Mouse (Mus musculus): ENCODE results near the gene Afdn. TPM values are rescaled to one million over a fixed set of nuclear protein-coding genes. Genes with fewer than 3 reads are reported as not detected.
"Not testable (repeated sequence)": the region's sequence is repeated elsewhere in the genome, so short reads cannot be mapped to it uniquely, and the experiment has no call there.

Gene Afdn
- polyA plus RNA-seq, 1 experiment from 2014 or later, result 82.9 TPM

DNA sequence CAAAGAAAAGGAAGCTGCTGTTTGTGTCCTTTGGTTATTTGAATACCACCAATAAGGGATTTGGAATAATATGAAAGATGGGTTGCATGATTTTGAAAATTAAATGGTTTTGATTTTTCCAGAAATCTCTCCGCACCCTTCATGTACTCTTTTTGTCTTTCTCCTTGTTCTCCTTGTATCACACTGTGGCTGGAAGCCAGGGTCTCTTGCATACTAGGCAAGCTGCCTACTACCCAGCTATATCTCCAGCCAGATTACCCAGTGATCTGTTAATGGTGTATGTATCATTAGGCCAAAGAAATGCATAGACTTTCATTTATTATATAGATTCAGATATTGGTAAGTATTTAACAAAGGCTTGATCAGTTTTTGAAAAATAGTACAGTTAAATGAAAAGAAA lies 45.7 kb downstream of the Afdn start:
- Histone ChIP-seq H3K36me3 (replicated peaks) (peaks cover 69% of the 10 kb centered on the region), H3K4me3 (no peak overlapping the region), H3K4me1 (no peaks in the 10 kb centered on the region), H3K27me3 (ENCODE audit: poor library complexity, severe bottlenecking) (no peaks in the 10 kb centered on the region), H3K27ac (no peak overlapping the region), H3K9me3 (no peaks in the 10 kb centered on the region)
- 94% methylated on average over 1 of the region's 1 CpGs for whole genome bisulfite sequencing
- no peak for DNase-seq (ENCODE audit: extremely low spot score, low spot score)

DNA sequence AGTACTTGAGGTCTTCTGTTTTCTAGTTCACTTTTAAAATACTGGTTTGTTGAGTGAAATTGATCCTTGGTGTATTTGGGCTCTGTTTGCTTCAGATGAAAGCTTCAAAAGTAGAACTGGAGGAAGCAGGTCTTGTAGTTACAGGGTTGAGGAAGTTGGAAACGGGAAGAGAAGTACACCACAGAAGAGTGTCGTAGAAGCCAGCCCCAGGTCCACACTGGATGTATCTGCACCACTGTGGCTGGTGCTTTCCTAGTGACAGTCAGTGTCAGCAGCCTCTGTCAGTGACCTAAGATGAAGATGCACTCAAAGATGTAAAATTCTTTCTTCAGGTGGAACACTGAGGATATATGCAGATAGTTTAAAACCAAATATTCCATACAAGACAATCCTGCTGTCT lies 57.5 kb downstream of the Afdn start:
- DNase-seq (ENCODE audit: extremely low spot score, low spot score), result no peak
- Histone ChIP-seq H3K27me3 (ENCODE audit: poor library complexity, severe bottlenecking) (no peaks in the 10 kb centered on the region), H3K27ac (no peak overlapping the region), H3K36me3 (replicated peaks) (peaks cover 71% of the 10 kb centered on the region), H3K4me1 (no peaks in the 10 kb centered on the region), H3K4me3 (no peak overlapping the region), H3K9me3 (no peaks in the 10 kb centered on the region)
- WGBS, result 90% methylated on average over 2 of the region's 2 CpGs

DNA sequence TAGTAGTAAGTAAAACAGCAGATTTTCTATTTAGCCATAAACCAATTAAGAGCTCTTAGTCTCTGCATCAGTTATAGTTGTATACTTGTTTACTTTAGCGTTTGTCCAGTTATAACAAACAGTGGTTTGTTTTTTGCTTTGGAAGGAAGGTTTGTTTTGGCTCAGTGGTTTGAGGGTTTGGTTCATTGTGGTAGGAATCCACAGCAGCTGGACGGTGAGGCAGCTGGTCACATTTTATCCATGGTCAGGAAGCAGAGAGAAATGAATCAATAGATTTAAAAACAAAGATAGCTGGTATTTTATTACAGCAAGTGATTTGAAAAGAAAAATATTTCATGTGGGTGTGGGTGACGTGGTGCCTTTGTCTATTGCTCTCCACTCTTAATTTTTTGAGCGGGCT lies 59.0 kb downstream of the Afdn start:
- peaks cover 68% of the 10 kb centered on the region for H3K36me3 ChIP-seq (replicated peaks)
- DNase-seq (ENCODE audit: extremely low spot score, low spot score), result no peak
- no peak overlapping the region for H3K27ac ChIP-seq
- 95% methylated on average over 4 of the region's 4 CpGs for WGBS
- H3K4me3 ChIP-seq, result no peak overlapping the region
- no peaks in the 10 kb centered on the region for H3K4me1 ChIP-seq
- H3K27me3 ChIP-seq (ENCODE audit: poor library complexity, severe bottlenecking), result no peaks in the 10 kb centered on the region
- H3K9me3 ChIP-seq, result no peaks in the 10 kb centered on the region

GRCm38 (mm10) chr17:13820676-13821075 lies 60.3 kb downstream of the Afdn start:
- Histone ChIP-seq H3K9me3 (no peaks in the 10 kb centered on the region), H3K27ac (no peak overlapping the region), H3K36me3 (replicated peaks) (peaks cover 72% of the 10 kb centered on the region), H3K4me1 (no peaks in the 10 kb centered on the region), H3K4me3 (no peak overlapping the region), H3K27me3 (ENCODE audit: poor library complexity, severe bottlenecking) (no peaks in the 10 kb centered on the region)
- 97% methylated on average over 2 of the region's 2 CpGs for WGBS
- DNase-seq (ENCODE audit: extremely low spot score, low spot score), result no peak

GRCm38 (mm10) chr17:13825421-13825820 lies 65.1 kb downstream of the Afdn start:
- Histone ChIP-seq H3K9me3 (no peaks in the 10 kb centered on the region), H3K27ac (no peak overlapping the region), H3K4me1 (no peaks in the 10 kb centered on the region), H3K36me3 (replicated peaks) (peaks cover 73% of the 10 kb centered on the region), H3K27me3 (ENCODE audit: poor library complexity, severe bottlenecking) (no peaks in the 10 kb centered on the region), H3K4me3 (no peak overlapping the region)
- no peak for DNase-seq (ENCODE audit: extremely low spot score, low spot score)
- WGBS, result 84% methylated on average over 2 of the region's 2 CpGs

- Histone ChIP-seq H3K4me3 (no peak overlapping the region), H3K27me3 (ENCODE audit: poor library complexity, severe bottlenecking) (no peaks in the 10 kb centered on the region), H3K4me1 (no peaks in the 10 kb centered on the region), H3K9me3 (no peaks in the 10 kb centered on the region), H3K27ac (no peak overlapping the region), H3K36me3 (replicated peaks) (peaks cover 85% of the 10 kb centered on the region)
- no peak for DNase-seq (ENCODE audit: extremely low spot score, low spot score)
- WGBS, result 100% methylated on average over 1 of the region's 1 CpGs
These were observed 69.9 kb downstream of the Afdn start for GRCm38 (mm10) chr17:13830234-13830633.

DNA sequence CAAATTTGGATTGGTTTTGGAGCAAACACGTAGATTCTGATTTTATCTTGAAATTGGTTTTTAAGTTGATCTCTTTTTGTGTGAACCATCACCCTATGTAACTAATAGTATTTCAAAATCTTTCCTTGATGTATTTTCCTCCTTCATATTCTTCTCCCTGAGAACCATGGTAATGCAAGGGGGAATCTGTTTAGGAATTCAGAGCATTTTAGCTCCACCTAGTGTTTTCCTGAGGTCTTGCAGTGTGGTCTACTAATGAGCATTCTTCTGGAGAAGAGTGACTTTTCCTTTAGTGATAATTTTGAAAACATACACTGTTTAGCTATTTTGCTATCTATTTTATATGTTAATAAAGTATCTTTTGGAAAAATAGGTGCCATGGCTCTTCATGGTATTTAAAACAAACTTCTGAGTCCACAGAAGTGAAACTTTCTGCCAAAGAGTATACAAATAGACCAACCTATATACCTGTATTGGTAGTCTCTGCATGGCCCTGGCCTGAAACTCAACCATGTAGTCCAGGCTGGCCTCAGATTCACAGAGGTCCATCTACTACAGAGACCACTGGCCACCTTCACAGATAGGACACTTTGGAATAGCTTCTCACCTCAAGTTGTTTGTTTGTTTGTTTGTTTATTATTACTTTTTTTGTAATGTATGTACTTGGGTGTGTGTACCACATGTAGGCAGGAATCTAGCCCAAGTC lies 70.5 kb downstream of the Afdn start:
- H3K9me3 ChIP-seq, result no peaks in the 10 kb centered on the region
- DNase-seq (ENCODE audit: extremely low spot score, low spot score), result no peak
- H3K4me1 ChIP-seq, result no peaks in the 10 kb centered on the region
- no peak overlapping the region for H3K4me3 ChIP-seq
- 87% methylated on average over 1 of the region's 1 CpGs for WGBS
- H3K27me3 ChIP-seq (ENCODE audit: poor library complexity, severe bottlenecking), result no peaks in the 10 kb centered on the region
- peaks cover 85% of the 10 kb centered on the region for H3K36me3 ChIP-seq (replicated peaks)
- H3K27ac ChIP-seq, result no peak overlapping the region

GRCm38 (mm10) chr17:13835876-13836275 lies 75.5 kb downstream of the Afdn start:
- no peaks in the 10 kb centered on the region for H3K27me3 ChIP-seq (ENCODE audit: poor library complexity, severe bottlenecking)
- no peaks in the 10 kb centered on the region for H3K4me1 ChIP-seq
- DNase-seq (ENCODE audit: extremely low spot score, low spot score), result no peak
- H3K36me3 ChIP-seq (replicated peaks), result peaks cover 58% of the 10 kb centered on the region
- H3K9me3 ChIP-seq, result no peaks in the 10 kb centered on the region
- WGBS, result 90% methylated on average over 4 of the region's 4 CpGs
- no peak overlapping the region for H3K4me3 ChIP-seq
- H3K27ac ChIP-seq, result no peak overlapping the region

GRCm38 (mm10) chr17:13850175-13850574 lies 89.8 kb downstream of the Afdn start:
- Histone ChIP-seq H3K9me3 (no peaks in the 10 kb centered on the region), H3K27ac (no peak overlapping the region), H3K36me3 (replicated peaks) (peaks cover 86% of the 10 kb centered on the region), H3K27me3 (ENCODE audit: poor library complexity, severe bottlenecking) (no peaks in the 10 kb centered on the region), H3K4me1 (0 out of 2 replicates have a peak, but pooled peaks cover 7% of the 10 kb centered on the region), H3K4me3 (no peak overlapping the region)
- 89% methylated on average over 2 of the region's 2 CpGs for WGBS
- DNase-seq (ENCODE audit: extremely low spot score, low spot score), result no peak

DNA sequence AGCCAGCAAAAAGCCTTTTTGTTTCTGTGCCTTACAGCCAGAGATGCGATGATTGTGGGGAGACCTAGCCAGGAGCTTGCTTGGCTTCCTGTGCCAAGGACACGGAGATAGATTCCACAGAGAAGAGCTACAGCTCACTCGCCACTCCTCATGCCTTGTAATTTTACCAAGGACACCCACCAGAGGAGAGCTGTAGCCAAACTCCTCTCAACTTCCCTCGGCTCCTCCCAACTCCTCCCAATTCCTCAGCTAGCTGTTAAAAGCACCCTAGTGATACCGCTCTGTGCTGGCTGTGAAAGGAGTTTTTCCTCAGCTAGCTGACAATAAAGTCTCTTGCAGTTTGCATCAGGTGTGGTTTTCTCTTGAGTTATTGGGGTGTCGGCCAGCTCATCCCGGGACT lies 93.5 kb downstream of the Afdn start:
- 81% methylated on average over 7 of the region's 7 CpGs for WGBS
- H3K4me3 ChIP-seq, H3K9me3 ChIP-seq: not testable (repeated sequence)

GRCm38 (mm10) chr17:13855396-13855795 lies 95.1 kb downstream of the Afdn start:
- 0 out of 2 replicates have a peak, but pooled peaks cover 7% of the 10 kb centered on the region for H3K4me1 ChIP-seq
- DNase-seq (ENCODE audit: extremely low spot score, low spot score), result no peak
- 88% methylated on average over 1 of the region's 1 CpGs for WGBS
- no peak overlapping the region for H3K27ac ChIP-seq
- peaks cover 88% of the 10 kb centered on the region for H3K36me3 ChIP-seq (replicated peaks)
- no peaks in the 10 kb centered on the region for H3K27me3 ChIP-seq (ENCODE audit: poor library complexity, severe bottlenecking)
- H3K4me3 ChIP-seq, result no peak overlapping the region
- H3K9me3 ChIP-seq, result no peaks in the 10 kb centered on the region

More for the DNA sequence above, 93.5 kb downstream of the Afdn start:
- H3K27ac ChIP-seq; DNase-seq (ENCODE audit: extremely low spot score, low spot score); H3K27me3 ChIP-seq (ENCODE audit: poor library complexity, severe bottlenecking); H3K4me1 ChIP-seq: not testable (repeated sequence)
- H3K36me3 ChIP-seq (replicated peaks), result peaks cover 92% of the 10 kb centered on the region

- Histone ChIP-seq H3K36me3 (replicated peaks) (peaks cover 87% of the 10 kb centered on the region), H3K9me3 (no peaks in the 10 kb centered on the region), H3K27ac (no peak overlapping the region), H3K4me1 (0 out of 2 replicates have a peak, but pooled peaks cover 7% of the 10 kb centered on the region), H3K27me3 (ENCODE audit: poor library complexity, severe bottlenecking) (no peaks in the 10 kb centered on the region), H3K4me3 (no peak overlapping the region)
- no peak for DNase-seq (ENCODE audit: extremely low spot score, low spot score)
- WGBS, result 94% methylated on average over 5 of the region's 5 CpGs
These were observed 96.2 kb downstream of the Afdn start for GRCm38 (mm10) chr17:13856429-13857090.

DNA sequence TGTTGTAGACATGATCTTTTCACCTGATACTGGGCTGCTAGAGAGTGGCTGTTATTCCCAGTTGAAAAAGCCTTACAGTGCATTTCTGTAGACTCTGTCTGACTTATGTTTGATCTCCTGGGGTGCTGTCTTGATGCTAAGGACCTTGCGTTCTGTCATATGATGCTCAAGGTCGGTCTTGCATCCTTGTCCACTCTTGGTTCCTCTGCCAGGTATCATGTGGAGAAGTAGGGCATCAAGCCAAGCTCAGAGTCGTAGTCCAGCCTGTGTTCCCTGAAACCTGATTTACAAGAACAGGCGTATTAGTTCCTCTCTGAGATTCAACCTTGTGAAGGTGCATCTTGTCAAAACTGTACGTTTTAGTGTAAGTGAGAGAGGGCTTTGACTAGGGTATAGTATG lies 105.0 kb downstream of the Afdn start:
- Histone ChIP-seq H3K4me1 (peaks cover 4% of the 10 kb centered on the region; the same call in 1 of the 2 replicates), H3K9me3 (peaks cover 1% of the 10 kb centered on the region; the same call in 1 of the 2 replicates), H3K27ac (no peak overlapping the region), H3K27me3 (ENCODE audit: poor library complexity, severe bottlenecking) (no peaks in the 10 kb centered on the region), H3K36me3 (replicated peaks) (peaks cover 83% of the 10 kb centered on the region), H3K4me3 (no peak overlapping the region)
- no peak for DNase-seq (ENCODE audit: extremely low spot score, low spot score)
- 93% methylated on average over 5 of the region's 5 CpGs for WGBS

Data from forebrain, embryonic 10.5 days (tissue).